Mouse (Mus musculus) forebrain, embryonic 14.5 days (tissue): Measurements from ENCODE around the gene Fam205a4. TPM values are rescaled to one million over a fixed set of nuclear protein-coding genes. Genes with fewer than 3 reads are reported as not detected.
"Not testable (repeated sequence)": the region's sequence is repeated elsewhere in the genome, so short reads cannot be mapped to it uniquely, and the experiment has no call there.

ENCODE experiments used
- ATAC-seq: fragments of 200-750 bp; cut with Nextera tagmentation; 2 replicates; pipeline ENCODE4 v1.8.0; 2017; ENCODE audit warnings: mild to moderate bottlenecking, moderate library complexity
- DNase-seq: peaks from one replicate; pipeline ENCODE4 v3.0.0-alpha.2; 2015; ENCODE audit warnings: low spot score
- H3K27ac ChIP-seq: fragments of 300-500 bp; sonication (generic); 2 replicates; pipeline ENCODE4 v1.5.1; 2014; ENCODE audit warnings: low read depth, mild to moderate bottlenecking, control low read depth, low read length, moderate library complexity
- H3K27me3 ChIP-seq: fragments of 300-500 bp; sonication (generic); replicated peaks from 2 replicates; pipeline ENCODE4 v1.6.1; 2014; ENCODE audit warnings: low read length, control low read depth, mixed read lengths; ENCODE audit not compliant: control insufficient read depth, insufficient read depth
- H3K36me3 ChIP-seq: fragments of 300-500 bp; sonication (generic); 2 replicates; pipeline ENCODE4 v1.6.1; 2014; ENCODE audit warnings: low read length, control low read depth; ENCODE audit not compliant: control insufficient read depth, insufficient read depth
- H3K4me1 ChIP-seq: fragments of 300-500 bp; sonication (generic); 2 replicates; pipeline ENCODE4 v1.6.1; 2014; ENCODE audit warnings: antibody characterized with exemption, low read length, control low read depth; ENCODE audit not compliant: control insufficient read depth, insufficient read depth
- H3K4me2 ChIP-seq: fragments of 300-500 bp; sonication (generic); 2 replicates; pipeline ENCODE4 v1.6.1; 2014; ENCODE audit warnings: mild to moderate bottlenecking, control low read depth, low read length
- H3K4me3 ChIP-seq: fragments of 300-500 bp; sonication (generic); 2 replicates; pipeline ENCODE4 v1.5.1; 2014; ENCODE audit warnings: low read depth, low read length, control low read depth
- H3K9ac ChIP-seq: fragments of 300-500 bp; sonication (generic); 2 replicates; pipeline ENCODE4 v1.6.1; 2014; ENCODE audit warnings: mild to moderate bottlenecking, low read length, control low read depth, moderate library complexity
- H3K9me3 ChIP-seq: fragments of 300-500 bp; sonication (generic); replicated peaks from 2 replicates; pipeline ENCODE4 v1.6.1; 2016; ENCODE audit warnings: low read length, control low read depth, mixed read lengths; ENCODE audit not compliant: control insufficient read depth
- WGBS: fragments of 180-500 bp; shearing (Covaris S2); extraction: QIAGEN DNeasy Blood & Tissue Kit; methylation state at CpG from one replicate; pipeline ENCODE4 v1.1.7; 2014; 5-methylcytosine and 5-hydroxymethylcytosine counted together
- polyA plus RNA-seq: library from polyadenylated mRNA; unstranded; fragments of >200 nt; fragmentation: Nextera tagmentation; extraction: Ambion mirVana; gene quantifications from 2 replicates; pipeline ENCODE4 v1.2.1, GENCODE M21; 2014

Fam205a4 gene
- 0.74 and 0.93 TPM in 2 replicates for polyA plus RNA-seq

- not testable (repeated sequence) for H3K4me1 ChIP-seq, H3K4me3 ChIP-seq, H3K36me3 ChIP-seq, ATAC-seq, H3K4me2 ChIP-seq, DNase-seq, H3K27me3 ChIP-seq, H3K27ac ChIP-seq, H3K9ac ChIP-seq, H3K9me3 ChIP-seq
- WGBS, result no CpG with 5 or more reads among the region's 1 CpGs
Observed at GRCm38 (mm10) chr4:41965758-41966157, at the start of gene Fam205a4. TSS of gene Fam205a4 (plus strand) at chr4:41966058.

GRCm38 (mm10) chr4:41941272-41941671, 24.6 kb upstream of the Fam205a4 start, which contains the start of gene Gm20878:
TSS of gene Gm20878 (plus strand) at chr4:41941572.
- not testable (repeated sequence) for H3K9me3 ChIP-seq, H3K4me3 ChIP-seq, H3K9ac ChIP-seq, H3K27ac ChIP-seq, H3K27me3 ChIP-seq, DNase-seq, H3K36me3 ChIP-seq, ATAC-seq, H3K4me2 ChIP-seq, H3K4me1 ChIP-seq
- no CpG with 5 or more reads among the region's 8 CpGs for WGBS

Other genes starting within 250 kb of the Fam205a4 start
- gene Dctn3, start 242.9 kb upstream of the Fam205a4 start, polyA plus RNA-seq, result 301 and 330 TPM in 2 replicates
- gene Arid3c, start 234.9 kb upstream of the Fam205a4 start, polyA plus RNA-seq, result 0.12 and 0.15 TPM in 2 replicates
- gene Galt, start 210.8 kb upstream of the Fam205a4 start, polyA plus RNA-seq, result 23.4 and 25.2 TPM in 2 replicates
- gene Sigmar1, start 209.9 kb upstream of the Fam205a4 start, polyA plus RNA-seq, result 49.8 and 54.2 TPM in 2 replicates
- gene Ccl27a, start 191.8 kb upstream of the Fam205a4 start, polyA plus RNA-seq, result 195 and 200 TPM in 2 replicates
- not detected in 2 replicates for gene Gm21541, start 62.4 kb upstream of the Fam205a4 start, polyA plus RNA-seq
- gene Gm20878, start 24.5 kb upstream of the Fam205a4 start, polyA plus RNA-seq, result 4.6 and 4.9 TPM in 2 replicates
- 0.17 and 0.42 TPM in 2 replicates for gene Gm21093, start 68.7 kb downstream of the Fam205a4 start, polyA plus RNA-seq
- not detected in 2 replicates for gene Gm3893, start 125.1 kb downstream of the Fam205a4 start, polyA plus RNA-seq
- gene Gm13304, start 148.8 kb downstream of the Fam205a4 start, polyA plus RNA-seq, result 0.42 TPM in 1 of 2 replicates, not detected in the other
- 1.6 TPM in 1 of 2 replicates, not detected in the other for gene Gm13306, start 187.4 kb downstream of the Fam205a4 start, polyA plus RNA-seq
- not detected in 2 replicates for gene Gm13305, start 202.5 kb downstream of the Fam205a4 start, polyA plus RNA-seq